Mouse (Mus musculus): ENCODE results near the gene Rab26. TPM values are rescaled to one million over a fixed set of nuclear protein-coding genes. Genes with fewer than 3 reads are reported as not detected.

Rab26 gene
- total and polyA plus RNA-seq, 3 experiments, result 0.36 to 1.3 (median 0.40) TPM

GRCm38 (mm10) chr17:24559146-24559545, 25.1 kb upstream of the Rab26 start:
- no peak for TF ChIP-seq JUND (conservative IDR thresholded peaks at IDR 0.05; ENCODE audit: low read depth, low read length)
- no peak for TF ChIP-seq POLR2A (IDR thresholded peaks at IDR 0.05; ENCODE audit: low read depth, low read length)
- TF ChIP-seq MYC (IDR thresholded peaks at IDR 0.05; ENCODE audit: low read depth, low read length), result no peak
- TF ChIP-seq MEF2A (IDR thresholded peaks at IDR 0.05; ENCODE audit: borderline replicate concordance, low read depth, low read length), result no peak
- TF ChIP-seq ZNF384 (IDR thresholded peaks at IDR 0.05; ENCODE audit: low read depth, low read length), result no peak
- TF ChIP-seq ZKSCAN1 (IDR thresholded peaks at IDR 0.05; ENCODE audit: borderline replicate concordance, low read depth, low read length), result no peak
- no peak for TF ChIP-seq MAZ (IDR thresholded peaks at IDR 0.05; ENCODE audit: low read depth, low read length)
- TF ChIP-seq TBP (conservative IDR thresholded peaks at IDR 0.05; ENCODE audit: low read depth, low read length), result no peak
- TF ChIP-seq RAD21 (IDR thresholded peaks at IDR 0.05; ENCODE audit: low read depth, low read length), result no peak
- no peak for TF ChIP-seq KAT2A (IDR thresholded peaks at IDR 0.05; ENCODE audit: insufficient replicate concordance, low read length)
- Histone ChIP-seq H3K27ac (ENCODE audit: insufficient read depth, low read depth) (no peak overlapping the region), H3K79me2 (replicated peaks; ENCODE audit: control insufficient read depth, extremely low read depth, insufficient read depth, poor library complexity, severe bottlenecking) (no peaks in the 10 kb centered on the region; the same call in 1 of the 2 replicates), H3K4me2 (ENCODE audit: insufficient read depth, low read depth, poor library complexity, severe bottlenecking) (no peak overlapping the region), H3K4me1 (ENCODE audit: control insufficient read depth in 1 of 2, insufficient read depth in 2 of 2) (peaks cover 0 to 27% of the 10 kb centered on the region in 2 experiments; a peak in 2 of 4 replicates), H3K9ac (ENCODE audit: insufficient read depth, low read depth) (no peak overlapping the region), H3K4me3 (replicated peaks in 1 of 3; ENCODE audit: low read depth in 2 of 3, low read length in 2 of 3, poor library complexity in 1 of 3) (no peak overlapping the region), H3K9me3 (replicated peaks; ENCODE audit: low read length) (no peaks in the 10 kb centered on the region), H3K36me3 (replicated peaks in 1 of 2; ENCODE audit: control insufficient read depth in 1 of 2, insufficient read depth in 1 of 2, low read length in 1 of 2) (peaks cover 0 to 19% of the 10 kb centered on the region in 2 experiments), H3K27me3 (replicated peaks) (no peaks in the 10 kb centered on the region)
- in situ Hi-C loops (cut with MboI; ENCODE audit: low pct_ligation_motif_present, low pct_unique_long_range_greater_than_20kb, low sequenced_read_pairs) (no loop called here), dilution Hi-C loops (cut with MboI; ENCODE audit: extremely low pct_ligation_motif_present, extremely low pct_unique_long_range_greater_than_20kb, low sequenced_read_pairs) (no loop called here)
- DNase-seq (ENCODE audit: extremely low read depth), result no peak

DNA sequence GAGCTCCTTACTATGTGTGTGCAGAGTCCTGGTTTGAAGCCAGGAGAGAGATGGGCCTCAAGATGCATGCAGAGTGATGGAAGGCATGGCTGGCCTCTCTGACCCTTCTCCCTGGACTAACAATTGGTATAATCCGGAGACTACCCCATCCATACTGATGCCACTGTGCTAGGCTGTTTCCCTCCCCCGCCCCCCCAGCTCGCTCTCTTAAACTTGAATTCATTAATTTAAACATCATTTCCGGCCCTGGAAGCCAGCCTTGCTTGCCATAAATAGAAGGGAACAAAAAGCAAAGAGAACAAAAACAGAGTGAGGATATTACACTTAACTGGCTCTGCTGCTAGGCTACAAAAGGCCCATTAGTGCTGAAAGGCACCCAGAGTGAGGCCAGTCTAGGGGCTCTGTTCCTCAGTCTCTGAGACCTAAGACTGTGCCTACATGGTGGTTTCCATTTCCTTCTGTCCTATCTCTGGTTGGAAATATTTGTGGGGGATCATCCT, 24.6 kb upstream of the Rab26 start:
- DNase-seq (ENCODE audit: extremely low read depth), result no peak
- no peak overlapping the region for H3K4me3 ChIP-seq (replicated peaks in 1 of 3; ENCODE audit: low read depth in 2 of 3, low read length in 2 of 3, poor library complexity in 1 of 3)
- dilution Hi-C loops (cut with MboI; ENCODE audit: extremely low pct_ligation_motif_present, extremely low pct_unique_long_range_greater_than_20kb, low sequenced_read_pairs), result no loop called here
- H3K9ac ChIP-seq (ENCODE audit: insufficient read depth, low read depth), result no peak overlapping the region
- H3K4me1 ChIP-seq (ENCODE audit: control insufficient read depth in 1 of 2, insufficient read depth in 2 of 2), result peaks cover 0 to 24% of the 10 kb centered on the region in 2 experiments; a peak in 2 of 4 replicates
- no peak overlapping the region for H3K4me2 ChIP-seq (ENCODE audit: insufficient read depth, low read depth, poor library complexity, severe bottlenecking)
- peaks cover 0 to 16% of the 10 kb centered on the region in 2 experiments for H3K36me3 ChIP-seq (replicated peaks in 1 of 2; ENCODE audit: control insufficient read depth in 1 of 2, insufficient read depth in 1 of 2, low read length in 1 of 2)
- no peaks in the 10 kb centered on the region; the same call in 1 of the 2 replicates for H3K79me2 ChIP-seq (replicated peaks; ENCODE audit: control insufficient read depth, extremely low read depth, insufficient read depth, poor library complexity, severe bottlenecking)
- in situ Hi-C loops (cut with MboI; ENCODE audit: low pct_ligation_motif_present, low pct_unique_long_range_greater_than_20kb, low sequenced_read_pairs), result no loop called here
- TF ChIP-seq CHD2 (IDR thresholded peaks at IDR 0.05; ENCODE audit: low read length) (no peak), NRF1 (IDR thresholded peaks at IDR 0.05; ENCODE audit: low read depth, low read length) (no peak), E2F4 (IDR thresholded peaks at IDR 0.05; ENCODE audit: insufficient replicate concordance, low read depth, low read length) (no peak), TCF12 (IDR thresholded peaks at IDR 0.05; ENCODE audit: low read depth, low read length) (no peak)
- no peak overlapping the region for H3K27ac ChIP-seq (ENCODE audit: insufficient read depth, low read depth)
- H3K27me3 ChIP-seq (replicated peaks), result no peaks in the 10 kb centered on the region
- no peaks in the 10 kb centered on the region for H3K9me3 ChIP-seq (replicated peaks; ENCODE audit: low read length)
